Mouse (Mus musculus) left cerebral cortex, adult 8-10 months (tissue): ENCODE measurements around the gene Isca1. TPM values are rescaled to one million over a fixed set of nuclear protein-coding genes. Genes with fewer than 3 reads are reported as not detected.
"Not testable (repeated sequence)": the region's sequence is repeated elsewhere in the genome, so short reads cannot be mapped to it uniquely, and the experiment has no call there.

Source experiments
- DNase-seq, 2 experiments: peaks; one replicate each; pipeline ENCODE4 v3.0.0; 2022; ENCODE audit warnings: low spot score in 2 of 2
- total RNA-seq, 4 experiments: library from RNA; stranded (reverse); gene quantifications; 2 replicates each; pipeline ENCODE4 v1.2.4; 2022

Gene Isca1
- total RNA-seq, 4 experiments from 2014 or later, result 134 to 159 (median 150) TPM

- DNase-seq, result no peak
Observed at GRCm38 (mm10) chr13:59750310-59750709, 19.3 kb downstream of the Isca1 start.

GRCm38 (mm10) chr13:59746711-59747110 lies 22.9 kb downstream of the Isca1 start, which contains the start of gene 1700014D04Rik:
Gene 1700014D04Rik, minus strand, starts transcription at chr13:59746752.
- peak in 1 of 2 experiments; percentile 78 for DNase-seq

GRCm38 (mm10) chr13:59746164-59746563 lies 23.4 kb downstream of the Isca1 start:
- DNase-seq, result no peak

- DNase-seq, result peak in 1 of 2 experiments; percentile 22
Observed at GRCm38 (mm10) chr13:59745462-59745861, 24.1 kb downstream of the Isca1 start.

GRCm38 (mm10) chr13:59741697-59742096 lies 27.9 kb downstream of the Isca1 start:
- DNase-seq, result no peak

- no peak for DNase-seq
Observed at GRCm38 (mm10) chr13:59741096-59741495, 28.5 kb downstream of the Isca1 start.

- no peak for DNase-seq
Observed at GRCm38 (mm10) chr13:59739397-59739796, 30.2 kb downstream of the Isca1 start.

GRCm38 (mm10) chr13:59738455-59738854 lies 31.2 kb downstream of the Isca1 start:
- no peak for DNase-seq

GRCm38 (mm10) chr13:59735190-59735589 lies 34.4 kb downstream of the Isca1 start:
- no peak for DNase-seq

GRCm38 (mm10) chr13:59734347-59734746 lies 35.3 kb downstream of the Isca1 start:
- DNase-seq, result not testable (repeated sequence)

- DNase-seq, result no peak
Observed at GRCm38 (mm10) chr13:59733936-59734335, 35.7 kb downstream of the Isca1 start.

GRCm38 (mm10) chr13:59731652-59732051 lies 38.0 kb downstream of the Isca1 start, which contains the start of gene Spata31d1d:
Gene Spata31d1d, minus strand, starts transcription at chr13:59731752.
- DNase-seq, result no peak

- peak; percentile 57 for DNase-seq
Observed at GRCm38 (mm10) chr13:59728378-59729093, 41.1 kb downstream of the Isca1 start.

- no peak for DNase-seq
Observed at GRCm38 (mm10) chr13:59726139-59726867, 43.3 kb downstream of the Isca1 start.

- not testable (repeated sequence) for DNase-seq
Observed at GRCm38 (mm10) chr13:59722089-59722488, 47.5 kb downstream of the Isca1 start.

- DNase-seq, result no peak
Observed at GRCm38 (mm10) chr13:59719475-59719874, 50.1 kb downstream of the Isca1 start.

GRCm38 (mm10) chr13:59718857-59719440 lies 50.7 kb downstream of the Isca1 start:
- not testable (repeated sequence) for DNase-seq

- DNase-seq, result no peak
Observed at GRCm38 (mm10) chr13:59713710-59714109, 55.9 kb downstream of the Isca1 start.

GRCm38 (mm10) chr13:59711984-59712383 lies 57.6 kb downstream of the Isca1 start, which contains the start of gene Spata31d1b:
Gene Spata31d1b, plus strand, starts transcription at chr13:59712284.
- not testable (repeated sequence) for DNase-seq

- DNase-seq, result no peak
Observed at GRCm38 (mm10) chr13:59710230-59710629, 59.4 kb downstream of the Isca1 start, which contains the start of gene Spata31d1a. Gene Spata31d1a, minus strand, starts transcription at chr13:59710330.
